ENCODE assay signal across 9 mouse cellular contexts in the genomic region with DNA sequence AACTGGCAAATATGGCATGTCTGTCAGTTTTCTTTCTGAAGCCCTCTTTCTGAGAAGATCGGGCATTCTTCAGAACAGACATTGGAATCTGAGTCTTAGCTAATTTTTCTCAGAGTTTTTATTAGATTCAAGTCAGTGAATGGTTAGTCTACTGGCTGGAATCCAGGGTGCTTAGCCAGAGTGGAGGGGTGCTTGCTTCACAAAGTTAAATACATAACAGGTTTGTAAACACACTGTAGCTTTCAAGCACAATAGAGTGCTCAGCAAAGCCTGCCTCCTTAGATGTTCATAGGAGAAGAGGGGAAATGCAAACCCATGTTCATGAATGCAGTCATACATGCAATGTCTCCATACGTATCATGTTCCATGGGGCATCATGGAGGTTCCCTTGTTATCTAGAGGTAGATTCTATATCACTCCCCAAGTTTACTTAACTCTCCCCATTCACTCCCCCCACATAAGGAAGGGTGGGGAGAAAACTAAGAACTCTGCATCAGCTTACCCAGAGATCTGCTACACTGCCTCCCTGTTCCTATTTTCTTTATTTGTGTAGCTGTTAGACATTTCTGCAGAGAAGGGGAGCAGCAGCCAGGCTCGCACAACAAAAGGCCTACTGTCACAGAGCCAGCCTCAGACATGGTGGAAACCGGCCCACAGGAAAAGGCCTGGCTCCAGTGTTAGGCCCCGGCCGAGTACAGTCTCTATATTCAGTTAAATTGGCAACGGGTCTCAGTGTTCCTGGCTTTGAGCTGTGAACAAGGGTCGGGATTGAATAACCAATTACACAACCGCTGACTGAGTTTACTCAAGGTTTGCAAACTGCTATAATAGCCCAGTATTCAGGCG.
DNase-seq lines count a peak whose midpoint lies in the region; ATAC-seq lines count a peak whose summit lies in the region.
"Had no signal": no experiment of that assay in that cellular context is flagged by ENCODE, and none has a peak within 500 bp of the region (broad histone marks: within the 10 kb centered on the region; RNA-seq: fewer than 3 reads in every experiment).

No protein-coding gene starts in this region.

- WGBS in hindbrain, embryonic 13.5 days, result 60% methylated on average over 10 of the region's 10 CpGs
- 49% methylated on average over 10 of the region's 10 CpGs for WGBS in stomach, embryonic 14.5 days

- H3K9ac ChIP-seq in hindbrain, embryonic 13.5 days, result no peak overlapping the region
- H3K9ac ChIP-seq in stomach, embryonic 14.5 days (replicated peaks; ENCODE audit: low read depth, low read length), result no peak overlapping the region

- H3K4me2 ChIP-seq in hindbrain, embryonic 13.5 days, result no peak overlapping the region
- no peak overlapping the region for H3K4me2 ChIP-seq in stomach, embryonic 14.5 days (replicated peaks; ENCODE audit: low read depth, low read length)

- H3K27me3 ChIP-seq in hindbrain, embryonic 13.5 days, result no peaks in the 10 kb centered on the region
- no peaks in the 10 kb centered on the region for H3K27me3 ChIP-seq in stomach, embryonic 14.5 days (ENCODE audit: control insufficient read depth, insufficient read depth, low read length)

- no peaks in the 10 kb centered on the region for H3K36me3 ChIP-seq in hindbrain, embryonic 13.5 days
- no peaks in the 10 kb centered on the region for H3K36me3 ChIP-seq in stomach, embryonic 14.5 days (ENCODE audit: control insufficient read depth, insufficient read depth, low read length)
- H3K36me3 ChIP-seq: G1E had no signal

- peaks cover 20% of the 10 kb centered on the region for H3K4me1 ChIP-seq in hindbrain, embryonic 13.5 days (replicated peaks)
- peaks cover 8% of the 10 kb centered on the region for H3K4me1 ChIP-seq in stomach, embryonic 14.5 days (ENCODE audit: control insufficient read depth, insufficient read depth, low read length)

- no peak overlapping the region for H3K4me3 ChIP-seq in hindbrain, embryonic 13.5 days
- no peak overlapping the region for H3K4me3 ChIP-seq in stomach, embryonic 14.5 days (ENCODE audit: low read depth, low read length)

- peak overlapping the region; percentile 71 for H3K27ac ChIP-seq in hindbrain, embryonic 13.5 days
- no peak overlapping the region for H3K27ac ChIP-seq in stomach, embryonic 14.5 days (ENCODE audit: low read length)

- peak; percentile 89 for ATAC-seq in hindbrain, embryonic 13.5 days (ENCODE audit: low FRiP score)
- 0 out of 2 replicates have a peak, but pooled peaks have one; percentile 14 for ATAC-seq in stomach, embryonic 14.5 days (ENCODE audit: insufficient number of reproducible peaks, insufficient read depth, low FRiP score, low read depth)
- no peak for ATAC-seq in monocyte, adult 5-6 weeks (replicated peaks; ENCODE audit: insufficient number of reproducible peaks, low FRiP score, low TSS enrichment, poor library complexity, severe bottlenecking)

- no peaks in the 10 kb centered on the region for H3K9me3 ChIP-seq in hindbrain, embryonic 13.5 days
- H3K9me3 ChIP-seq in stomach, embryonic 14.5 days (ENCODE audit: control insufficient read depth, low read depth, low read length), result no peaks in the 10 kb centered on the region

- peak; percentile 84 for DNase-seq in adipocyte (ENCODE audit: low spot score)
- peak; percentile 60 to 68 for DNase-seq in cerebellum, postnatal 14 days
- peak; percentile 57 to 71 for DNase-seq in frontal cortex, postnatal 36 days (ENCODE audit: low spot score in 2 of 2)
- DNase-seq in left cerebral cortex, adult 11 months (ENCODE audit: low spot score), result peak; percentile 65
- DNase-seq in lung, postnatal 25 days (ENCODE audit: low spot score), result peak; percentile 73
